18 mouse cellular contexts compared by ENCODE assay signal in genomic region chr16:18159778-18160177, GRCm38 (mm10). TPM values are rescaled to one million over a fixed set of nuclear protein-coding genes. Genes with fewer than 3 reads are reported as not detected.
DNase-seq lines count a peak whose midpoint lies in the region; ATAC-seq lines count a peak whose summit lies in the region.
"Had no signal": no experiment of that assay in that cellular context is flagged by ENCODE, and none has a peak within 500 bp of the region (broad histone marks: within the 10 kb centered on the region; RNA-seq: fewer than 3 reads in every experiment).

No protein-coding gene starts in this region.

- H3K9me3 ChIP-seq in forebrain, embryonic 10.5 days = no peaks in the 10 kb centered on the region
- H3K9me3 ChIP-seq in forebrain, embryonic 15.5 days = no peaks in the 10 kb centered on the region
- H3K9me3 ChIP-seq: hindbrain, embryonic 15.5 days; liver, embryonic 15.5 days; neural tube, embryonic 12.5 days had no signal

- H3K4me2 ChIP-seq in forebrain, embryonic 15.5 days (replicated peaks) = no peak overlapping the region
- H3K4me2 ChIP-seq: hindbrain, embryonic 15.5 days; liver, embryonic 15.5 days; neural tube, embryonic 12.5 days had no signal

- peak overlapping the region; percentile 42; the same call in 1 of the 2 replicates for H3K27ac ChIP-seq in forebrain, embryonic 10.5 days
- no peak overlapping the region for H3K27ac ChIP-seq in forebrain, embryonic 15.5 days (replicated peaks)
- H3K27ac ChIP-seq: liver, embryonic 15.5 days; neural tube, embryonic 12.5 days had no signal

- no peak overlapping the region for H3K4me3 ChIP-seq in forebrain, embryonic 10.5 days
- no peak overlapping the region for H3K4me3 ChIP-seq in forebrain, embryonic 15.5 days
- H3K4me3 ChIP-seq: hindbrain, embryonic 15.5 days; liver, embryonic 15.5 days; neural tube, embryonic 12.5 days had no signal

- no peak for ATAC-seq in forebrain, embryonic 15.5 days (replicated peaks)
- ATAC-seq in cerebellum, adult (ENCODE audit: insufficient number of reproducible peaks, low FRiP score, low TSS enrichment) = no peak

- H3K9ac ChIP-seq in forebrain, embryonic 15.5 days (replicated peaks) = no peak overlapping the region
- H3K9ac ChIP-seq: hindbrain, embryonic 15.5 days; liver, embryonic 15.5 days; neural tube, embryonic 12.5 days had no signal

- no peaks in the 10 kb centered on the region for H3K36me3 ChIP-seq in forebrain, embryonic 10.5 days (replicated peaks)
- no peaks in the 10 kb centered on the region for H3K36me3 ChIP-seq in forebrain, embryonic 15.5 days
- H3K36me3 ChIP-seq: hindbrain, embryonic 15.5 days; liver, embryonic 15.5 days; neural tube, embryonic 12.5 days had no signal

- peaks cover 53% of the 10 kb centered on the region for H3K4me1 ChIP-seq in forebrain, embryonic 10.5 days
- H3K4me1 ChIP-seq in forebrain, embryonic 15.5 days = peaks cover 38% of the 10 kb centered on the region

- 93% methylated on average over 1 of the region's 1 CpGs for WGBS in forebrain, embryonic 10.5 days
- WGBS in forebrain, embryonic 15.5 days = 21% methylated on average over 1 of the region's 1 CpGs

- DNase-seq in forebrain, embryonic 10.5 days (ENCODE audit: extremely low spot score, low spot score) = no peak
- DNase-seq in left cerebral cortex, postnatal 4 days = peak; percentile 52
- no peak for DNase-seq in left cerebral cortex, adult 18-20 months (ENCODE audit: low spot score in 2 of 2)
- peak; percentile 72 to 82 for DNase-seq in heart, postnatal 14 days
- DNase-seq in lung, postnatal 14 days = peak; percentile 31
- no peak for DNase-seq in cerebellum, adult 11-12 months
- DNase-seq: right cerebral cortex, adult 18-20 months; thymus, postnatal 25 days had no signal

- no peaks in the 10 kb centered on the region for H3K27me3 ChIP-seq in forebrain, embryonic 10.5 days (ENCODE audit: poor library complexity, severe bottlenecking)
- H3K27me3 ChIP-seq in forebrain, embryonic 15.5 days = no peaks in the 10 kb centered on the region
- H3K27me3 ChIP-seq: hindbrain, embryonic 15.5 days; liver, embryonic 15.5 days; neural tube, embryonic 12.5 days; Patski had no signal

- intact Hi-C loops in left cerebral cortex, postnatal 4 days (cut with DNase I) = no loop called here
- intact Hi-C loops in heart, postnatal 14 days (cut with DNase I) = no loop called here

RNA-seq across cellular contexts. Expression of gene Rtn4r, which starts 32.3 kb away (rescaled TPM):
- polyA plus RNA-seq in forebrain, embryonic 10.5 days (2016; fragmentation: Nextera tagmentation; extraction: Ambion mirVana) = 0.87 and 1.2 TPM in 2 replicates
- 18.1 and 21.9 TPM in 2 replicates for polyA plus RNA-seq in forebrain, embryonic 15.5 days (2015; fragmentation: Nextera tagmentation; extraction: Ambion mirVana)
- total RNA-seq in left cerebral cortex, postnatal 4 days (2021) = 10 to 100 TPM; 63.1 to 63.3 TPM
- 100 to 1,000 TPM; 128 to 135 TPM for total RNA-seq in left cerebral cortex, adult 18-20 months (2021)
- total RNA-seq in heart, postnatal 14 days (2021) = 10 to 100 TPM; 17.4 to 19.9 TPM

RNA-seq across cellular contexts. Expression of gene Ccdc188, which starts 57.9 kb away (rescaled TPM):
- polyA plus RNA-seq in forebrain, embryonic 10.5 days (2016; fragmentation: Nextera tagmentation; extraction: Ambion mirVana) = not detected in 2 replicates
- polyA plus RNA-seq in forebrain, embryonic 15.5 days (2015; fragmentation: Nextera tagmentation; extraction: Ambion mirVana) = 0.27 TPM in 1 of 2 replicates, not detected in the other
- not detected for total RNA-seq in left cerebral cortex, postnatal 4 days (2021)
- total RNA-seq in left cerebral cortex, adult 18-20 months (2021) = not detected
- not detected for total RNA-seq in heart, postnatal 14 days (2021)
- total RNA-seq: adrenal gland, adult 18-20 months; layer of hippocampus, adult 18-20 months had no signal
- polyA plus RNA-seq: forebrain, embryonic 11.5 days; hindbrain, embryonic 15.5 days; liver, embryonic 15.5 days; midbrain, embryonic 14.5 days; neural tube, embryonic 12.5 days; Patski had no signal

Comparison
In these comparisons a context has a peak if more than half of its experiments do, and no peak if none do; other contexts are left out.
1. DNase-seq: peak in left cerebral cortex, postnatal 4 days (single experiment), heart, postnatal 14 days (2 of 2) and lung, postnatal 14 days (single experiment); none in forebrain, embryonic 10.5 days (single experiment), left cerebral cortex, adult 18-20 months (0 of 2) and cerebellum, adult 11-12 months (single experiment).